12 mouse cellular contexts compared by ENCODE assay signal in genomic region chr4:129242761-129243160, GRCm38 (mm10). TPM values are rescaled to one million over a fixed set of nuclear protein-coding genes. Genes with fewer than 3 reads are reported as not detected.
A peak's percentile ranks its signal among the peaks of the same experiment; 100 is the strongest.
DNase-seq lines count a peak whose midpoint lies in the region; ATAC-seq and TF ChIP-seq lines count a peak whose summit lies in the region.
"Had no signal": no experiment of that assay in that cellular context is flagged by ENCODE, and none has a peak within 500 bp of the region (broad histone marks: within the 10 kb centered on the region; RNA-seq: fewer than 3 reads in every experiment).

No protein-coding gene starts in this region.

- no peak overlapping the region for H3K9ac ChIP-seq in lung, embryonic 14.5 days
- H3K9ac ChIP-seq in embryonic facial prominence, embryonic 14.5 days (ENCODE audit: low read depth, low read length), result 0 out of 2 replicates have a peak overlapping the region, but pooled peaks have one; percentile 25
- H3K9ac ChIP-seq: heart, embryonic 12.5 days had no signal

- DNase-seq in embryo, embryonic 11 days, result peak; percentile 53
- DNase-seq in embryo, embryonic 10 days (ENCODE audit: low spot score), result no peak
- no peak for DNase-seq in lung, embryonic 14.5 days
- no peak for DNase-seq in lung, postnatal 4 days
- DNase-seq in embryonic facial prominence, embryonic 14.5 days (ENCODE audit: low spot score), result no peak
- no peak for DNase-seq in adrenal gland, adult 2 months
- DNase-seq in c-Kit-positive CD71-positive TER-119-positive erythroid progenitor cells, embryonic 14.5 days (ENCODE audit: low spot score), result no peak
- DNase-seq: adrenal gland, postnatal 10 days; liver; retina, postnatal 1 day had no signal

- H3K4me2 ChIP-seq in lung, embryonic 14.5 days, result peak overlapping the region; percentile 12; the same call in 1 of the 2 replicates
- no peak overlapping the region for H3K4me2 ChIP-seq in embryonic facial prominence, embryonic 14.5 days (ENCODE audit: low read depth, low read length)
- H3K4me2 ChIP-seq in myocyte (ENCODE audit: low read depth), result peak overlapping the region; percentile 3
- H3K4me2 ChIP-seq: heart, embryonic 12.5 days had no signal

- H3K9me3 ChIP-seq in lung, embryonic 14.5 days (ENCODE audit: low read depth, low read length), result no peaks in the 10 kb centered on the region
- no peaks in the 10 kb centered on the region for H3K9me3 ChIP-seq in embryonic facial prominence, embryonic 14.5 days (ENCODE audit: control insufficient read depth, low read length)
- H3K9me3 ChIP-seq: heart, embryonic 12.5 days had no signal

- peaks cover 23% of the 10 kb centered on the region for H3K27me3 ChIP-seq in lung, embryonic 14.5 days (ENCODE audit: insufficient read depth, low read length)
- peaks cover 17% of the 10 kb centered on the region; the same call in 1 of the 2 replicates for H3K27me3 ChIP-seq in embryonic facial prominence, embryonic 14.5 days (replicated peaks; ENCODE audit: control insufficient read depth, insufficient read depth, low read length)
- H3K27me3 ChIP-seq in myocyte (ENCODE audit: control insufficient read depth, insufficient read depth, insufficient read length), result no peaks in the 10 kb centered on the region

- no peak overlapping the region for H3K4me3 ChIP-seq in lung, embryonic 14.5 days (ENCODE audit: low read depth, low read length)
- H3K4me3 ChIP-seq in embryonic facial prominence, embryonic 14.5 days (ENCODE audit: low read depth, low read length), result no peak overlapping the region
- H3K4me3 ChIP-seq in myocyte, result no peak overlapping the region
- H3K4me3 ChIP-seq: heart, embryonic 12.5 days had no signal

- H3ac ChIP-seq in myocyte (ENCODE audit: control insufficient read depth, insufficient read length), result no peak overlapping the region

- no peak for TF ChIP-seq CTCF in lung, embryonic 14.5 days (IDR thresholded peaks at IDR 0.05; ENCODE audit: low read depth)

- no peaks in the 10 kb centered on the region for H3K36me3 ChIP-seq in lung, embryonic 14.5 days (ENCODE audit: insufficient read depth)
- H3K36me3 ChIP-seq in embryonic facial prominence, embryonic 14.5 days (ENCODE audit: control insufficient read depth, insufficient read depth, low read length), result no peaks in the 10 kb centered on the region
- H3K36me3 ChIP-seq in myocyte (ENCODE audit: control insufficient read depth, insufficient read depth), result no peaks in the 10 kb centered on the region
- H3K36me3 ChIP-seq: heart, embryonic 12.5 days had no signal

- no peak for ATAC-seq in lung, embryonic 14.5 days (ENCODE audit: insufficient read depth)
- ATAC-seq in embryonic facial prominence, embryonic 14.5 days (ENCODE audit: low read depth), result no peak

- WGBS in lung, embryonic 14.5 days, result 34% methylated on average over 4 of the region's 4 CpGs
- WGBS in embryonic facial prominence, embryonic 14.5 days, result 32% methylated on average over 4 of the region's 4 CpGs

- no peak for TF ChIP-seq POLR2A in myocyte (IDR thresholded peaks at IDR 0.05; ENCODE audit: insufficient read length, low read depth)

- peak overlapping the region; percentile 54; the same call in 1 of the 2 replicates for H3K27ac ChIP-seq in lung, embryonic 14.5 days (ENCODE audit: low read depth)
- peak overlapping the region; percentile 41 for H3K27ac ChIP-seq in embryonic facial prominence, embryonic 14.5 days (replicated peaks; ENCODE audit: low read depth, low read length)

- H3K4me1 ChIP-seq in lung, embryonic 14.5 days (ENCODE audit: insufficient read depth), result peaks cover 5% of the 10 kb centered on the region; the same call in 1 of the 2 replicates
- H3K4me1 ChIP-seq in embryonic facial prominence, embryonic 14.5 days (ENCODE audit: control insufficient read depth, insufficient read depth, low read length), result peaks cover 22% of the 10 kb centered on the region

- H3K79me2 ChIP-seq in myocyte (ENCODE audit: control insufficient read depth, insufficient read depth), result peaks cover 95% of the 10 kb centered on the region

TF ChIP-seq in myocyte, 11 proteins besides CTCF, POLR2A, EP300 and RAD21:
- TF ChIP-seq MYOD1 (IDR thresholded peaks at IDR 0.05; ENCODE audit: control insufficient read depth in 1 of 3, insufficient read length in 2 of 3, low read depth in 2 of 3) (no peak), POLR2AphosphoS2 (IDR thresholded peaks at IDR 0.05; ENCODE audit: insufficient read length, low read depth) (no peak), MYOG (IDR thresholded peaks at IDR 0.05; ENCODE audit: control insufficient read depth in 1 of 3, insufficient read depth in 1 of 3, insufficient read length in 2 of 3, low read depth in 2 of 3) (no peak), MAX (IDR thresholded peaks at IDR 0.05; ENCODE audit: low read depth) (no peak), TCF3 (IDR thresholded peaks at IDR 0.05; ENCODE audit: insufficient read length, low read depth) (no peak), USF1 (IDR thresholded peaks at IDR 0.05; ENCODE audit: low read depth) (no peak), CEBPB (IDR thresholded peaks at IDR 0.05; ENCODE audit: insufficient read depth, poor library complexity, severe bottlenecking) (no peak), REST (IDR thresholded peaks at IDR 0.05; ENCODE audit: insufficient read depth, insufficient read length) (no peak), E2F4 (IDR thresholded peaks at IDR 0.05; ENCODE audit: insufficient read depth) (no peak), SRF (IDR thresholded peaks at IDR 0.05; ENCODE audit: control insufficient read depth, insufficient read length, low read depth) (no peak), TCF12 (IDR thresholded peaks at IDR 0.05; ENCODE audit: insufficient read depth, poor library complexity, severe bottlenecking) (no peak)
TF ChIP-seq in myocyte: peak in this region for 0.

RNA-seq across cellular contexts. Expression of gene C77080, which starts 18.4 kb away (rescaled TPM):
- 2.8 and 3.2 TPM in 2 replicates for polyA plus RNA-seq in lung, embryonic 14.5 days (2014; fragmentation: Nextera tagmentation; extraction: Ambion mirVana)
- polyA plus RNA-seq in embryonic facial prominence, embryonic 14.5 days (2014; fragmentation: Nextera tagmentation; extraction: Ambion mirVana), result 6.1 and 6.2 TPM in 2 replicates
- polyA plus RNA-seq in myocyte (2012; fragmentation: generic; extraction: Trizol), result 25.4 TPM
- total RNA-seq in adrenal gland, adult 2 months (2021), result 10 to 100 TPM; 15.5 to 30.5 TPM
- polyA plus RNA-seq in adrenal gland, adult 2 months (2012; rRNA removed), result 20.4 and 21.3 TPM in 2 replicates

RNA-seq across cellular contexts. Expression of gene Sync, which starts 44.7 kb away (rescaled TPM):
- polyA plus RNA-seq in lung, embryonic 14.5 days (2014; fragmentation: Nextera tagmentation; extraction: Ambion mirVana), result 0.33 and 0.54 TPM in 2 replicates
- 7.9 and 11.7 TPM in 2 replicates for polyA plus RNA-seq in embryonic facial prominence, embryonic 14.5 days (2014; fragmentation: Nextera tagmentation; extraction: Ambion mirVana)
- 51.1 TPM for polyA plus RNA-seq in myocyte (2012; fragmentation: generic; extraction: Trizol)
- under 1 TPM; 0.66 to 0.97 TPM for total RNA-seq in adrenal gland, adult 2 months (2021)
- polyA plus RNA-seq in adrenal gland, adult 2 months (2012; rRNA removed), result 0.11 and 0.32 TPM in 2 replicates

RNA-seq across cellular contexts. Expression of gene Yars, which starts 53.2 kb away (rescaled TPM):
- polyA plus RNA-seq in lung, embryonic 14.5 days (2014; fragmentation: Nextera tagmentation; extraction: Ambion mirVana), result 84.4 and 92.2 TPM in 2 replicates
- 74.9 and 78.3 TPM in 2 replicates for polyA plus RNA-seq in embryonic facial prominence, embryonic 14.5 days (2014; fragmentation: Nextera tagmentation; extraction: Ambion mirVana)
- 183 TPM for polyA plus RNA-seq in myocyte (2012; fragmentation: generic; extraction: Trizol)
- 10 to 100 TPM; 84.8 to 98.6 TPM for total RNA-seq in adrenal gland, adult 2 months (2021)
- 7.2 and 11.2 TPM in 2 replicates for polyA plus RNA-seq in adrenal gland, adult 2 months (2012; rRNA removed)

RNA-seq across cellular contexts. Expression of gene S100pbp, which starts 53.2 kb away (rescaled TPM):
- 17.3 and 18.1 TPM in 2 replicates for polyA plus RNA-seq in lung, embryonic 14.5 days (2014; fragmentation: Nextera tagmentation; extraction: Ambion mirVana)
- polyA plus RNA-seq in embryonic facial prominence, embryonic 14.5 days (2014; fragmentation: Nextera tagmentation; extraction: Ambion mirVana), result 12.6 and 15.5 TPM in 2 replicates
- 7.8 TPM for polyA plus RNA-seq in myocyte (2012; fragmentation: generic; extraction: Trizol)
- 10 to 100 TPM; 21.1 to 21.4 TPM for total RNA-seq in adrenal gland, adult 2 months (2021)
- 6.4 and 7.5 TPM in 2 replicates for polyA plus RNA-seq in adrenal gland, adult 2 months (2012; rRNA removed)
